Mouse (Mus musculus): ENCODE data around the gene Slc3a1.

DNA sequence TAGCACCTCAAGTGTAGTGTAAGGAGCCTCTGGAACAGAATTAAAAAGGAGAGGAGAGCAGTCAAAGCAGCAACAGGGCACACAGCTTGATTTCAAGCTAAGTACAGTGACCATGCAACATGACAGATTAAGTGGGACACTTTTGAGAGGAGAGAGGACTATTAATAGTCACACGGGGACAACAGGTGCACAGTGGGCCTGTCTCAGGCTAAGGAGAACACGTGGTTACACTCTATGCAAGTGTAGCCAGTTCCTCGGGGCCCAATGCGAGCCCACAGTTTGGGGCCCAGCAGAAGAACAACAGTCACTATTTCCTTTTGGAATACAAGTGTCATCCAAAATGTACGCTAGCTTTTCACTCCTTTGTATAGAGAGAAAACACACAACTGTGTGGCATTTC is 59.4 kb downstream of the Slc3a1 start:
- TF ChIP-seq CTCF (conservative IDR thresholded peaks at IDR 0.05; ENCODE audit: insufficient read depth, insufficient read length, low read depth, low read length) = no peak
- TF ChIP-seq POLR2A (IDR thresholded peaks at IDR 0.05; ENCODE audit: low read depth, low read length) = no peak

All from kidney, adult 2 months (tissue).